Mouse (Mus musculus) hematopoietic stem cell, adult 5-6 weeks (primary cell): ENCODE data around the gene Chst3. TPM values are rescaled to one million over a fixed set of nuclear protein-coding genes. Genes with fewer than 3 reads are reported as not detected.
"Not testable (repeated sequence)": the region's sequence is repeated elsewhere in the genome, so short reads cannot be mapped to it uniquely, and the experiment has no call there.

Experiments
- ATAC-seq, 2 experiments: fragments of 125-278 bp in 1 of 2; replicated peaks in 1 of 2; 2 replicates each; pipeline ENCODE4 v1.8.0; 2016 to 2017; ENCODE audit warnings: inconsistent platforms in 2 of 2, mild to moderate bottlenecking in 2 of 2, moderate number of reproducible peaks in 2 of 2, low read depth in 1 of 2, moderate TSS enrichment in 1 of 2; ENCODE audit not compliant: low FRiP score in 2 of 2, poor library complexity in 2 of 2, severe bottlenecking in 2 of 2, insufficient read depth in 1 of 2, low TSS enrichment in 1 of 2
- total RNA-seq: library from RNA; stranded (forward); fragments of 172-1452, 232-1000 nt; gene quantifications from 2 replicates; pipeline ENCODE4 v1.2.3, GENCODE M21; 2017

Gene Chst3
- total RNA-seq, 1 experiment from 2014 or later: 0.10 TPM

GRCm38 (mm10) chr10:60140751-60141150, 78.3 kb downstream of the Chst3 start:
- ATAC-seq: no peak

DNA sequence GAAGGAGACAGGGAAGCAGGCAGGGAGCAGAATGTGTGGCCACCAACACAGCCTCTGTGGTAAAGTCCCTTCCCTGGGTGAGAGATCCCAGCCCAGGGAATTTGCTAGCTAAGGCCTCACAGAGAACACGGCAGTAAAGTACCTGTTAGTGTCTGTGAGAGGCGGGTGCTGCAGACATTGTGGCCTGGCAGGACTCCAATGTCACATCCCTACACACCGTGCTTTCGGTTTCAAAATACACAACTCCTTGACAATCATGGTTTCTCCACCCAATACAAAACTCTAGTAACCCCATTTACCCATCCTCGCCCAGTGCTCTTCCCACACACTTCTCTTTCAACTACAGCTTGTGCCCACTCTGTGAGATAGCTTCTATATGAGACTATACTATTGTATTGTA, 80.4 kb downstream of the Chst3 start:
- no peak for ATAC-seq

GRCm38 (mm10) chr10:60136935-60137334, 82.1 kb downstream of the Chst3 start:
- ATAC-seq: no peak

GRCm38 (mm10) chr10:60136010-60136409, 83.0 kb downstream of the Chst3 start:
- not testable (repeated sequence) for ATAC-seq

- ATAC-seq: no peak
These were observed 84.9 kb downstream of the Chst3 start for GRCm38 (mm10) chr10:60134201-60134600.

GRCm38 (mm10) chr10:60133501-60133900, 85.6 kb downstream of the Chst3 start:
- ATAC-seq: no peak

Other genes with a start within 250 kb of the Chst3 start
- gene Ascc1, start 216.5 kb downstream of the Chst3 start, total RNA-seq: 35.5 and 50.8 TPM in 2 replicates
- 42.0 and 44.3 TPM in 2 replicates for gene Anapc16, start 216.1 kb downstream of the Chst3 start, total RNA-seq
- gene Spock2, start 113.0 kb downstream of the Chst3 start, total RNA-seq: 0.50 TPM in 1 of 2 replicates, not detected in the other
- gene Psap, start 58.4 kb upstream of the Chst3 start, total RNA-seq: 223 and 263 TPM in 2 replicates
- gene Vsir, start 127.6 kb upstream of the Chst3 start, total RNA-seq: 50.2 and 83.1 TPM in 2 replicates
- gene Gm17455, start 180.5 kb upstream of the Chst3 start, total RNA-seq: not detected in 2 replicates